Mouse (Mus musculus): ENCODE data around the gene Pole3.

The Pole3 gene

DNA sequence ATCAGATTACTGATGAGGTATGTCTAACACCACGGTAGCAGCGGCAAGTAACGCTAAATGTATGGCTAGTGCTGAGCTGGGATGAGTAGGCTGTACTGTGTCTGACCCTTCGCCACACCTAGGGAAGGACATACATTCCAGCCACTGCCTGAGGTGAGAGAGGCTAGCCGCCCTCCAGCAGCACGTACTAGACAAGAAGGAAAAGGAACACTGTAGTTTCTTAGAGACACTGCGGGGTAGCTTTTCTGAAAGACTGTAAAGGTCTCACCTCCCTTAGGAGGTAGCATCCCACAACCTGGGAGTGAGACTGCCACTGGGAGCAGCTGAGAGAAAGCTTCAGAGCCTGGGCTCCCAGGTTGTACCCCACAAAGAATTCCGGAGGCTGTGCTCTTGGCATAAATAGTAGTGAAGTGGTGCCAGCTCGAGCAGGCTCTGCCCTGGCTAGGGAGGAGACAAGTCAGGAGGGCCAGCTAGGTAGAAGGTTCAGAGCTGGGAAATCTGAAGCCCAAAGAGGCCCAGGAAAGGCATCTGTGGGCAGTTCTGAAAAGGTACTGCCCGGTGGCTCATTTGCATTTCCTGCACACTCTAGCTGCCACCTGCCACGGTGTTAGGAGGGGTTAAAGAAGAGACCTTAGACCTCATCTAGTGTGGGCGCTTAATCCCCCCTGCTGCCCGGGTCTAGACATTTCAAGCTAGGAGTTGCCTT is 6.3 kb downstream of the Pole3 start:
- peak; percentile 34 for DNase-seq (ENCODE audit: low read depth, low spot score)

DNA sequence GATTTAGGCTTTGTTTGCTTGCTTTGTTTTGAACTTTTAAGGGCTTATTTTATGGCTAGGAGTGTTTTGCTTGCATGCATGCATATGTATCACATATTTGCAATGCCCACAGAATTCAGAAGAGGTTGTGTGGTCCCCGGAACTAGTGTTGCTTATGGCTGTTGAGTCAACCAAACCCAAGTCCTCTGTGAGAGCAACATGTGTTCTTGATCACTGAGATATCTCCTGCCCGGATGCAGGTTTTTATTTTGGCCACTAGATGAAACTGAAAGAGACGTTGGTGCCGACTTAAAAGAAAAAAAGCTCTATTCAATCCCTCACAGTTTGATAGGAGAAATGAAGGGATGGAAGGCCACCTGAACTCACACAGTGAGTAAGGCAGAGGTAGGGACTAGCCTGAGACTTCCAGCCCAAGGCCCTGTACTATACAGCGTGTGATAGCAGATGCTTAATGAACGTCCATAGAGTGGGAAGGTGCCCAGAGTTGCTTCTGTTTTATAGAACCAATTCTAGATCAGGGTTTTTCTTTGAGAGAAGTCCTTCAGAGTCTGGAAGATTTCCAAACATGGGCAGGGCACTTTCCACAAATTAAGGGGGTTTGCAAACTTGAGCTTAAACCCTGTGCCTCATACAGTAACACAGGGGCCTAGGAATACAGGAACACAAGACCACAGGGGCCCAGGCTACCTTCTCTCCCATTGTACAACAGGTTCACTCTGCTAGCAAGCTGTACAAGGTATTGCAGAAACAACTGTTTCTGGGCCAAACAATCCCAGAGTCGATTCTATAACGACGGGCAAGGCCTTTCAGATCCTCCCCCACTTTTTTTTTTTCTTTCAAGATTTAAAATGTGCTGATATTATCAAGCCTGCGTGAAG is 7.1 kb downstream of the Pole3 start:
- DNase-seq (ENCODE audit: low read depth, low spot score) = no peak

DNA sequence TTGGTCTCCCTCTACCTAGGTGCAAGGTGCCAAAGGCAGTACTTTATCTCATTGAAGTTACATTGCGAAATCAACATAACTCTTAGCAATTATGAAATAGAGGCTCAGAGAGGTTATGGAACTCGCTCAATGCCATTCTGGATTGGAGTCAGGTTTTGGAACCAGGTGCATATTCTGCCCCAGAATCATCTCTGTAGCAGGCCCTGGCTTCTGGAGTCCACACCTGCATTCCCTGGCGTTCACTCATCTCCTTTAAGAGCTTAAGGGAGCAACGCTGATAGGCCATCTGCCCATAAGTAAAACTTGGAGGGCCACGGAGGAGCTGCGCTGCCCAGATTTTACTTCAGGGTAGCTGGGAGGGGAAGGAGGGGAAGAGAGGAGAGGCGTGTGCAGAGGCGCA is 7.8 kb downstream of the Pole3 start:
- no peak for DNase-seq (ENCODE audit: low read depth, low spot score)

DNA sequence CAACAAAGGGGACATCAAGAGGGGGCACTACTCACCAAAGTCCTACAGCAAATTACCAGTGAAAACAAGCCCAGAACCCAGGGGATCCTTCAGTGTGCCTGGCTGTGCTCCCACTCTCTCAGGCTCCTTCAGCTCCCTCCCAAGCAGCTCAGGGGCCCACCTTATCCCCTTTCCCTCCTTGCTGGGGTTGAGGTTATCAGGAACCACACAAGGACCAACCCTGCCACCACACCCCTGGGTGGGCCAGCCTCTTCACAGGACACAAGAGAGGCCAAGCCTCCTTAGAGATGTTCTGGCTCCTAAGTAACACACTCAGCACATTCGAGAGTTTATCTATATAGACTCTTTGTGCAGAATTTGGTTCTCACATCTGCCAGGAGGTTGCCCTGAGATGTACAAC is 8.3 kb downstream of the Pole3 start:
- DNase-seq (ENCODE audit: low read depth, low spot score) = no peak

DNA sequence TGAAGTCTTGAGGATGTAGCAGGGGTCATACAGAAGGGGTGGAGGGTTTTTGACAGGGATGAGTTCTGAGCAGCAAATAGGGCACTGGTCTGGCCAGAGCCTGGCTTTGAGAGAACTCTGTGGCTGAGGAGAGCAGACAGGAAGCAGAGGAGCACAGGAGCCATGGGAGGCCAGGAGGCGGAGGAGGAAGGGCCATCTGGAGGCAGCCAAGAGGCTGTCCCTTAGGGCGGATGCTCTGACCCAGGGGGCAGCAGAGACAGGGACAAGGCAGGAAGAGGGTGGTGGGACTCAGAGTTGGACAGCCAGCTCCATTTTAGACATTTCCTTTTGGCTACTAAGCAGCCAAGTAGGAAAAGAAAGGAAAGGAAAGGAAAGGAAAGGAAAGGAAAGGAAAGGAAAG is 8.8 kb downstream of the Pole3 start:
- DNase-seq (ENCODE audit: low read depth, low spot score) = no peak

DNA sequence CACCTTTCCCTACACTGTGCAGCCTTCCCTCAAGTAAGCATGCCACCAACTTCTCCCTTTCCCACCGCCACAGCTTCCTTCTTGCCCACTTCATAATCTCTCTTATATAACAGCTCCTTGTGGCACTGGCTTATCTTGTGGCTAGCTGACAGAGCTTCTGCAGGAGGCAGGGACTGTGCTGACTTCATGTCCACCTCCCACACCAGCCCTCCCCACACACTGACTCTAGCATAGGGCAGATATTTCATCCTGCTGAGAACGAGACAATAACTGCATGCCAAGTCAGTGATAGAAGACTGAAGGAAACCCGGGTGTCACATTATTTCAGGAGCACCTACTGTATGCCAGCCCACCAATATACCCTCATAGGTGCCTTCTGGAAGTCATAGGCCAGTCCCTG is 9.4 kb downstream of the Pole3 start:
- DNase-seq (ENCODE audit: low read depth, low spot score) = no peak

DNA sequence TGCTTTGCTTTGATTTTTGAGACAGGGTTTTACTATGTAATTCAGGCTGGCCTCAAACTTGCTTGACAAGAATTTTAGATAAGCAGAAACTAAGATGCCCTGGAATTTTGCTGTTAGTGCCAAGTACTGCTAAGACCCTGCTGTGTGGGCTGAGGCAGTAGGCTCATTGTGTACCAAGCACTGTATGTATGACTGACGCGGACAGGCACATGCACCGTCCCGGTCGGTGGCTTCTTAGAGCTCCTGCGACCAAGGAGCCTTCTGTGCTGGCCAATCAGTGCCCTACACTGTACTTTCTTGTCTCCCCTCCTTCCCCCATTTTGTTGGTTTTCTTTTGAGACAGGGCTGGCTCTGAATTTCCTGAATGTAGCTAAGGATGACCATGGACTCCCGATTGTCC is 9.9 kb downstream of the Pole3 start:
- no peak for DNase-seq (ENCODE audit: low read depth, low spot score)

DNA sequence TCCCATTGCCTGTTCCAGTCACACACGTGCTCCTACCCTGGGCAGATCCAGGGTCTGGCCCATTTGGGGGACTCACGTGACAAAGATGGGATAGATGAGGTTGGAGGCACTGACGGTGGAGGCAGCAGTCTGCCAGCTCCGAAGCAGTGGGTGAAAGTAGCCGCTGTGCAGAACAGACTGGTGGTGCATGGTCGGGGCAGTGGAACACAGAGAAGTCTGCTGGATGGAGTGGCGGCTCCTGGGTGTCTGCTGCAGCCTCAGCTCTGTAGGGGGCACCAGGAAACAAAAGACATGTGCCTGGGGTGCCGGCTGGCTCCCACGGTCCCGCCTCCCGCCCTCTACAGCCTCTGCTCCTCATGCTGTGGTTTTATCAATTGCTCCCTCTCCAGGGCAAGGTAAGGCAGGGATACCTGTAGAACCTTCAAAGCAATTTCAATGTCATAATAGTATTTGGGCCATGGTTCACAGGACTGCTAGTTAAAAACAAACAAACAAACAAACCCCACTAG is 10.8 kb downstream of the Pole3 start:
- DNase-seq (ENCODE audit: low read depth, low spot score) = no peak

DNA sequence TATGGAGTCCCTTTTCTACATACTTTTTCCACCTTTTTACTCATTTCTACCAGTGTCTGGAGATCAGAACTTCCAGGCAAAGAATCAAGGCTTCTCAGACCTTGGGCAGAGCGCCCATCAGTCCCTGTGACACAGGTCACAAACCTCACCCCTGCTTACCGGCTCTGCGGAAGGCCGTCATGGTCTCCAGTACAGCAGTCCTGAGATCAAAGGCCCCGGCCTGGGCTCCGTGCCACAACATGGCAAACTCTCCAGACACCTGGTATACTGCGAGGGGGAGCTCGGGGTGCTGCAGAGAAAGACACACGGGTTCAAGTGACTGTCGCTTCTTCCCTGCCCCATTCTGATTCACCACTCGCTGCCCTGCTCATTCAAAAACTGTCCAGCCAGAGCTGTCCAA is 14.9 kb downstream of the Pole3 start:
- no peak for DNase-seq (ENCODE audit: low read depth, low spot score)

DNA sequence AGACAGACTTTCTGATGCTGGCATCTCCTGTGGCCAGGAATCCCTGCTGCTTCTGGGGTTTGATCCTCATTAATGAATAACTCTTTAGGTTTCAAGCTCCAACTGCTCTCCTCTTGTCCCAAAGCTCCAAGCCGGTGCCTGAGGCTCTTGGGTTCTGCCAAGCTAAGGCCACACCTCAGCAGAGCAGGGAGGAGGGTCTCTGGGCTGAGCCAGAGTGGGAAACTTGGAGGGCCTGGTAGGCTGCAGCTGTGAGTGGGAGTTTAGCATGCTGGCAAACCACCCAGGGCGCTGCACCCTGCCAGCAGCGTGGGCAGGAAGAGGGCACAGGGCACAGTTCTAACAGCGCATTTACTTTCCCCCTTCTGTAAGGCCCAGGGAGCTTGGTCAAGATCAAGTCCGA is 16.0 kb downstream of the Pole3 start:
- DNase-seq (ENCODE audit: low read depth, low spot score) = no peak

DNA sequence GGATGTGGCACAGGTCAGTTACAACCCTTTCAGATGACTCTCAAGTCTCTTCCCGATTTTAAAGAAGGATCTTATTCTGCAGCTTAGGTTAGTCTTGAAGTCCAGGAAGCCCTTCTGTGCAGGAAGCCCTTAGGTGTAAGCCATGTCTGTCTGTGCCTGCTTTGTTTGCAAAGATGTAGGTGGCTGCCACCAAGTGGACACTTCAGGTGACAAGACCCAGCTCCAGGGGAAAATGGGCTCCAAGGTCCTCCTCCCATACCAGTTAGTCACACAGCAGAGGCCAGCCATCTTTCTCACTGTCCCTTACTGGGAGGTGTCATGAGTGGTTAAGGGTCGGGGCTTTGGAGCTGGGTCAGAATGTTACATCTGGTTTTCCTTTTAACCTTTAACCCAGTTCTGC is 18.1 kb downstream of the Pole3 start:
- peak; percentile 69 for DNase-seq (ENCODE audit: low read depth, low spot score)

DNA sequence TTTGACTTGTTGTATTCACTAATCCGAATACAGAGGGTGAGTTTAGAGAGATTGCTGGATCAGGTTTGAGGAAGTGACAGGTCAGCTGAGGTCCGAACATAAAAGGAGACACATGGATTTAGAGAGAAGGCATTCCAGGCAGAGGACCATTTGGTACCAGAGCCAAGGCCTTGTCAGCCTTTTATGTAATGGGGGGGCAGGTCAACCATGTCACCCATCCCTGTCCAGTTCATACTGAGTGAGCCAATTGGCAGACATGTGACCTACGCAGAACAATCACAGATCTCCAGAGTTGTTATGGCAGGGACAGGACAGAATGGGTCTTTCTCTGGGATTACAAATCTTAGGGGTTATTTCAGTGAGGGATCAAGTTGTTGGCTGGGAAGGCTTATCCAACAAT is 18.9 kb downstream of the Pole3 start:
- DNase-seq (ENCODE audit: low read depth, low spot score) = no peak

DNA sequence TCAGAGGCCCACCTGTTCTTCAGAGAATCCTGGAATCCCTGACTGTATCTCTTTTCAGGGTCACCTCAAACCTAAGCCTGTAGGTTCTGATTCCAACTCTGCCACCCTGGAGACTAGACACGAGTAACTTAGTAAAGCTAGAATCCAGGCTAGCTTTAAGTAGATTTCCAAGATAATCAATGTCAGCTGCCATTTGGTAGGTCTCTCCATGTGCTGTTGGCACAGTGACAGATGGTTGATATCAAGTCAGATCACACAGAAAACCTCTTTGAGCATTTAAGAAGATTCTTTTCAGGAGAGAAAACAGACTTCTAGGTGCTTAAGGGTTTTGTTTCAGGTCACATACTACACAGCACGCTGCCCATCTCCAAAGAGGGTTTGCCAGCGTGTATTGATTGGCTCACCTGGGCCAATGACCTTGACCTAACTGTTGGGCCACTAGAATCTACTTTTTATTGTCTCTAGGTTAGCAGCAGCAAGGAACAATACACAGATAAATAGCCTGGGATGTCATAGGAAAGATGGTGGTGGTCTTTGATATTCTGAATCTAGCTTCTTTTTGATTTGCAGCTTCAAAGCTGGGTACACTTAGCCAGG is 21.4 kb downstream of the Pole3 start, which contains the start of gene Hdhd3:
Hdhd3 (minus strand) TSS at position 94 of the 597 bp plus-strand sequence.
- DNase-seq (ENCODE audit: low read depth, low spot score) = no peak

DNA sequence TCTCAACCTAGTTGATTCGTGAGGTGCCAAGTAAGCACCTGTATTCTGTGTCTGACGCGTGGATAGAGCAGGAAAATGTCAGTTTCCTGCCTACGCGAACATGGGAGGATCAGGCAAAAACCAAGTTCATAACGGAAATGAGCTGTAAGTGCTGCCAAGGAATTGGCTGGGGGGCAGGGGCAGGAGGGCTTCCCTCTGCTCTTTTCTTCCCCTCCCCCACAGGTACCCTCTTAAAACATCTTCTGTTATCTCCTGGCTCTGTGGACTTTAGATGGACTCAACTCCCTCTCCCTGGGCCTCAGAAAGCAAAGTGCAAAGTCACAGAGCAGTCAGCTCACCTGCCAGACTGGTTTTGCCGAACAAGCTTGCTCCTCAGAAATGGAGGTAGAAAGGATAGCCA is 21.9 kb downstream of the Pole3 start:
- peak; percentile 41 for DNase-seq (ENCODE audit: low read depth, low spot score)

DNA sequence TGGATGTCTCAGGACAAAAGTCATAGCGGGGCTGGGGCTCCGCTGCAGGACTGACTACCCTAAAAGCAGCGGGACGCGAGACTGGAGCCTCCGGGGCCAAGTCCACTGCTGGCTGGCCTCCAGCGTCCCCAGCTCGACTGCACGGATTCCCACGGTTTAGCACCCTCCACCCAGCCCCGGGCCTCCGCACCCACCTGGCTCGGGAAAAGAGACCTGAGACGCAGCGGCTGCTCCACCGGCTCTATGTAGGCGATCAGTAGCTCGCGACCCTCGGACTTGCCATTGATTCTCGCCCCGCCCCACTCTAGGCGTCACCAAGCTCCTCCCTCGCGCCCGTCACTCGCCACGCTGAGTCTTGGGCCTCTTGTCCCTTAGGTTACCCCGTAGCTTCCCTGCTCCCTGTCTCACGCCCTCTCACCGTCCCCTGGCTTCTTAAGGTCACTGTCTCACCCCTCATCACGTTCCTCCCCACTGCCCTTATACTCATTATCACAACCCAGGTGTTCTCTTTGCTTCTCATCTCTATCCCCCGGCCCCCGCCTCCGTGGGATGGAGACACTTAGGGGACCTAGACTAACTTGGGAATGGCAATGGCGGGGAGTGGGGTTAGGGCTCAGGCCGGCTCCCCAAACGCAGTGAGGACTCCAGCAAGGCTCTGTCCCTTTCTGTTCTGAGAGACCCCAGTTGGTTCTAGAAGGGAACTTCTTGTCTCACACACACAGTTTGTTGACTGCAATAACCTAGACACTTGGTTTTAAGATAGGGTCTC is 22.7 kb downstream of the Pole3 start:
- peak; percentile 81 for DNase-seq (ENCODE audit: low read depth, low spot score)

DNA sequence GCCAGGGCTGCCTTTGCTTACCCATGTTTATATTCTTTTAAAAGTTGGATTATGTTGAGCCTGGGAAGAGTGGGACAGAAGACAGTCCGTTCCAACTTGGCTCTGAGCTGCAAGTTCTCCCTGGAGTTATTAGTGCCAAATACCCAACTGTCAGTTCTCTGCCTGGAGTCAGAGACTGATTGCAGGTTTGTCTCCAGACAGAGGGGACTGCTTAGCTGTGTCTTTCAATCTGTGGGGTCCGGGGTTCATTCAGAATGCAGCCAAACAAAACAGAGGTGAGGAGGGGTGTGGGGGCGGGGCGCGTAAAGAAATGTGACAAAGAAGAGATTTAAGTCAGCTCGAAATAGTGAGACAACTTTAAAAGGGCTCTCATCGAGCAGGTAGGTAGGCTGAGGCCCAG is 23.3 kb downstream of the Pole3 start:
- DNase-seq (ENCODE audit: low read depth, low spot score) = no peak

DNA sequence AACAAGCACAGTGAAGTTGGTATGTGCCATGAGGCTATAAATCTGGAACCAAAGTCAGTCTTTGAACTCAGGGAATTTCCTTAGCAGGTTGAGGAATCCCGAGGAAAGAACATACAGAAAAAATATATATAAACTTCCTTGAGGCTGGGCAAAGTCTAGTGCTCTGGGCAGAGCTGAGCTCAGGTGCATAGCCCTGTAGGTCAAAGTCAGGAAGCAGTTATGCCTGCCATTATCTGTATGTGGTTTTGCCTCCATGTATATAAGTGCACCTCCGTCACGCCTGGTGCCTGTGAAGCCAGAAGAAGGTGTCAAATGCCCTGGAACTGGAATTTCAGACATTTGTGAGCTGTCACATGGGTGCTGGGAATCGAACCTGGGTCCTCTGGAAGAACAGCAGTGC is 24.1 kb downstream of the Pole3 start:
- DNase-seq (ENCODE audit: low read depth, low spot score) = no peak

DNA sequence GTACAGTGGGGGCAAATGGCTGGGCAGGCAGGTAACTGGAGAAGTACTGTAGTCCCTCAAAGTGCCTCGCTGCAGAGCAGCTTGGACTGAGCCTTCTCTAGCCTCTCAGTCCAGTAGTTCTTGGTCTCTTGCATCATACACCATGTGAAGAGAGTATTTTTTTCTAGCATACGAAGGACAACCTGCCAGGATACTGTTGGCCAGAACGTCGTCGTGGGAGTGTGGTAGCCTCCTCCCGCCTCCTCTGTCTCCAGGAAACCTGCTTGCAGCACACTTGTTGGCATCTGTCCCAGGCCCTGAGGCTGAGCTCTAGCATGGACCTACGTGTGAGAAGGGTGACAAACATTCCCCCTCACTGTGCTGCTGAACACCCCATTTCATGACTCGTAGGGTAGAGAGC is 28.1 kb downstream of the Pole3 start:
- no peak for DNase-seq (ENCODE audit: low read depth, low spot score)

DNA sequence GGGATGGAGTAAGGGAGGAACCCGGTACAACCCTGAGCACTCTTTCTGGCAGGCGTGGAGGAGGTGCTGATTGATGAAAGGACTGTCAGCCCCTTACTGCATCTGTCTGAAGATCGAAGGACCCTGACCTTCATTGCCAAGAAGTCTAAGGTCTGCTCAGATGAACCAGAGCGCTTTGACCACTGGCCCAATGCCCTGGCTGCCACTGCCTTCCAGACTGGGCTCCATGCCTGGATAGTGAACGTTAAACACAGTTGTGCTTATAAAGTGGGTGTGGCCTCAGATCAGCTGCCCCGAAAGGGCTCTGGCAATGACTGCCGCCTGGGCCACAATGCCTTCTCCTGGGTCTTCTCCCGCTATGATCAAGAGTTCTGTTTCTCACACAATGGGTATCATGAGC is 28.9 kb downstream of the Pole3 start:
- DNase-seq (ENCODE audit: low read depth, low spot score) = no peak

DNA sequence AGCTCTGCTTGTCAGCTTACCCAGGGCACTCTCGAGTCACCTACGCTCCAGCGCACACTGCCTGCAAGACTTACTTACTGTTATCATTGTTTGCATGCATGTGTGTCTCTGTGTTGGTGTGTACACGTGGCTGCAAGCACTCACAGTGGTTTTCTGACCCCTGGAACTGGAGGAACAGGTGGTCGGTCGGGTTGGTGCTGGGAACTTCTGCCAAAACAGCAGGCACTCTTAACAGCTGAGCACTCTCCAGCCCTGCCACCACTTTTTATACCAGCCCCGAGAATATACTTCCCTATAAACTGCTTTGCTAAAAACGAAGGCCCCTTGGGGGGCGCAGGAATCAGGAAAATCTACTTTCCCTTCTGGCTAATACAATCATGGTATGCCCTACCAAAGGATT is 30.6 kb downstream of the Pole3 start:
- no peak for DNase-seq (ENCODE audit: low read depth, low spot score)

DNA sequence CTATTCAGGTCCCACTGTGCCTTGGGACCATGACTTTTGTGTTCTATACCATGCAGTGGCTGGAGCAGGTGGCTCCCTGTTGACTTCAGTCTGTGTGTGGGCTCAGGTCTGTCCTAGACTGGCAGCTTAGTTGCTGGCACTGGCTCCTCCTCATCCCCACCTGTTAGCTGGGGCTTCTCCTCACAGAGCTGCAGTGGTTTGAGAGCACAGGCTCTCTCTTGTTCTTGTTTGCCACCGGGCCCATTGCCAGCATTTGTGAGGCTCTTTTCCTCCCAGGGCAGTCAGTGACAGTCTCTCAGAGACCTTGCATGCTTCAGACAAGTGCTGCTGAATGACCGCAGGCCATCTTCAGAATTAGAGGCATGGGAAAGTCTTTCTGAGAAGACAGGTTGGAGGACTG is 32.2 kb downstream of the Pole3 start:
- DNase-seq (ENCODE audit: low read depth, low spot score) = no peak

DNA sequence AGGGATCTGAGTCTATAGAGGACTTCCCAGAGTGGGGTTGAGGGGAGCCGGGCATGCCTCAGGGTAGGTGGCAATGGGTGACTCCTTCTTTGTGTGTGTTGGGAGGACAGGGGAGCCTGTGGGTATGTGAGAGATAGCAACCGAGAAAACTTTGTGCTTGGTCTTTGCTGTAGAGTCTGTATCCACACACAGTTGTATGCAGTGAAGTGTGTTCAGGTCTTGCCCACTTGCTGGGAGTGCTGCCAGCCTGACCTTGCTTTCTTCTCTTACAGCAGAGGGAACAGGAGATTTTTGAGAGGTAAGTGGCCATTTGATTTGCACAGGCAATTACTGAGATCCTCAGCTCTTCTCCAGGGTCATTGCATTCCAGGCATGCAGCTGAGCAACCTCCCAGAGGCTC is 37.0 kb downstream of the Pole3 start:
- no peak for DNase-seq (ENCODE audit: low read depth, low spot score)
